Mouse (Mus musculus) cerebellum, postnatal 36 days (tissue): ENCODE measurements around the gene Tsga10.
A peak's percentile ranks its signal among the peaks of the same experiment; 100 is the strongest.
"Not testable (repeated sequence)": the region's sequence is repeated elsewhere in the genome, so short reads cannot be mapped to it uniquely, and the experiment has no call there.

Experiments used
- DNase-seq, 2 experiments: peaks; one replicate each; pipeline ENCODE4 v3.0.0; 2021 to 2022; ENCODE audit warnings: mixed read lengths in 2 of 2

Tsga10 gene

DNA sequence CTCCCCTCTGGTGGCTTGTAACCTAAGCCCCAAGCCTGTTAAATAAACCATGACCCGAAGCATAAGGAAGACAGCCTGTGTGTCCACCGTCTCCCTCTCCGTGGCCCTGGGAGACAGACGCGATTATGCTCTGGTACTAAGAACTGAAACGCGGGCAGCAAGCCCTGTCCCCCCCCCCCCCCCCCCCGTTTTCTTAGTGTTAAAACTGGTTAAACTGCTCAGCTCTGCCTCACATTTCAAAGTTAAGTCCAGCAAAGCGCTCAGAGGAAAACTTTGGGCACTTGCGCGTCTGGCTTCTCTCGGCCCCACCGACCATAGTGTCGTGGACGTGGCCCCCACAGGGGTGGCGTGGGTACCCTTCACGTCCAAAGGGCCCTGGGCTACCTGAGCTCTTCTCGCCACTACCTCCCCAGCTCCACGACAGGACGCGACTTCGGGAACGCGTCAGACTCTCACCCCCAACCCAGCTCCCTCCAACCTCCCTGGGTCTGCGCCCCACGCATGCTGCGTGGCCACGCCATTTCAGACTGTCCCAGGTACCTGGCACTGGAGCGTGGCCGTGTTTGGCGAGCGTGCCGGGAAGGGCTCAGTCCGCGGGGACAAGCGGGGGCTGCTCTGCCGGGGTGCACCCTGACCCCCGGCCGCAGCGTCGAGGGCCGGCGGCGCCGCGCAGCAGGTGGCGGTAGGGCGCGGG is 147.1 kb downstream of the Tsga10 start:
- no peak for DNase-seq

DNA sequence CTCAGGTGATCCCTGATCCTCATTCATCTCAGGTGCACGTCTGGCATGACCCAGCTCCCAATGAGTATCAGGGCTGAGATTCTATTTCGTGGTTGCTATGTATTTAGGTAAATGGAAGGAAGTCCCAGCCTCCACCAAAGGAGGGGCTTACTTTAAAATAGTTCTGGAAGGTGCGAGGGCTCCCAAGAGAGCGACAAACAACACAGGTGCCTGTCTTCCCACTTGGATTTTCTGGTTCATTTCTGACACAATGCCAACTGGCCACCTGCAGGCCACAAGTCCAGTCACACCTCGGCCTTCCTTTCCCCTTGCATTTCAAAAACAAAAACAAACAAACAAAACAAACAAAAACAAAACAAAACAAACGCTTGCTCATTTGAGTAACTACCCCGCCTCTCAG is 147.7 kb downstream of the Tsga10 start:
- DNase-seq: peak in 1 of 2 experiments; percentile 20

- no peak for DNase-seq
These were observed 148.6 kb downstream of the Tsga10 start for GRCm38 (mm10) chr1:37717415-37718195.

DNA sequence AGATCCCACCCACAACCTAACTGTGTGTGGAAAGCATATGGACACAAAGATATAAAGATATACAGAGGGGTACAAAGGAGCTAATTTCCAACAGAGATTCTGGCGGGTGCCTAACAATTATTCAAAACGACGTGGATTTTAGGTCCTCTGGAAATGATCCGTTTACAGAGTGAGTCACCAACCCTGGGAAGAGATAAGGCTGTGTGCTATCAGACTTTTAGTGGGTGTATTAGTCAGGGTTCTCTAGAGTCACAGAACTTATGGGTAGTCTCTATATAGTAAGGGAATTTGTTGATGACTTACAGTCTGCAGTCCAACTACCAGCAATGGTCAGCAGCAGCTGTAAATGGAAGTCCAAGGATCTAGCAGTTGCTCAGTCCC is 153.9 kb downstream of the Tsga10 start:
- DNase-seq: not testable (repeated sequence)

- no peak for DNase-seq
These were observed 154.5 kb downstream of the Tsga10 start for GRCm38 (mm10) chr1:37711596-37712356.

DNA sequence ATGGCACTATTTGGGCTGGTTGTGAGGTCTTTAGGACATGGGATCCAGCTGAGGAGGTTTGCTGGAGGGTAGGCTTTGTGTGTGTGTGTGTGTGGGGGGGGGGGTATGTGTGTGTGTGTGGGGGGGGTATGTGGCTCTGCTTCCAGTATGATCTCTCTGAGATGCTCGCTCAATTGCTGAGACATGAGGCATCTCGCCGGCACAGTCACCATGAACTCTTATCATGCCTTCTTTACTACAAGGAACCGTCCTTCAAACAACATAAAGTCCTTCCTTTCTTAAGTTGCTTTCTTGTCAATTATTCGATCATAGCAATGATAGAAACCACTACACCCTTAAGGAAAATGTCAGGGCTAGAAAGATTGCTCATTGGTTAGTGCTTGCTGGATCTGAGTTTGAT is 155.1 kb downstream of the Tsga10 start:
- no peak for DNase-seq

- no peak for DNase-seq
These were observed 156.5 kb downstream of the Tsga10 start for GRCm38 (mm10) chr1:37709736-37710135.

- no peak for DNase-seq
These were observed 157.8 kb downstream of the Tsga10 start for GRCm38 (mm10) chr1:37708270-37708955.
